Mouse (Mus musculus) lung, postnatal 0 days (tissue): ENCODE measurements at regions not wholly inside any gene's neighbourhood (a gene's known extent, or its start where the extent isn't known, plus 50 kb on each side); places are given as distances from the start of the nearest gene placed in this dataset.

Experiments
- CTCF ChIP-seq: IDR thresholded peaks from 2 replicates; pipeline ENCODE4 v1.5.1; 2016; ENCODE audit warnings: antibody characterized with exemption, mild to moderate bottlenecking
- EP300 ChIP-seq: IDR thresholded peaks from 2 replicates; pipeline ENCODE4 v1.6.1; 2016; ENCODE audit warnings: antibody characterized with exemption, mild to moderate bottlenecking, control low read depth

DNA sequence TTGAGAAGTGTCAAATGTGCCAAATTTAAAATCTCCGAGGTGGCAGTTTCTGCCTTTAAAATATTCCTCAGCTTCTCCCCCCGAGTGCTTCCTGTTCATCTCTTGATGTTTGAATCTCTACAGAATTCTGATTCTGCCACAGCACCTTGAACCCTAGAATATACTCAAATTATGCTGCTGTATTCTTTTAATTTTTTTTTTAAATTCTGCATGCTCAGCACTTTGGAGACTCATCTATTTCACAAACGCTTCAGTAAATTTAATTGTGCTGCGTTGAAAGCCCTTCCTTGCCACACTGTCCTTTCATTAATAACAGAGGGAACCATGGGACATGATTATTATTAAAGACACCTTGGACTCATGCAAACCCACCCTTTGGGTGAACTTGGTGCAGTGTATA, 408.8 kb upstream of the Ubash3b start:
- no peak for TF ChIP-seq CTCF
- no peak for TF ChIP-seq EP300
